Mouse (Mus musculus) liver, embryonic 13.5 days (tissue): ENCODE measurements around the gene Stk38l. TPM values are rescaled to one million over a fixed set of nuclear protein-coding genes. Genes with fewer than 3 reads are reported as not detected.

Source experiments
- ATAC-seq: fragments of 200-750 bp; cut with Nextera tagmentation; 2 replicates; pipeline ENCODE4 v1.8.0; 2017; ENCODE audit warnings: low read depth, mild to moderate bottlenecking, moderate number of reproducible peaks, moderate library complexity
- DNase-seq: peaks from one replicate; pipeline ENCODE4 v3.0.0; 2022
- H3K27ac ChIP-seq: fragments of 300-500 bp; sonication (generic); 2 replicates; pipeline ENCODE4 v1.5.1; 2015; ENCODE audit warnings: moderate library complexity, mild to moderate bottlenecking, inconsistent platforms
- H3K27me3 ChIP-seq: fragments of 300-500 bp; sonication (generic); 2 replicates; pipeline ENCODE4 v1.6.1; 2015; ENCODE audit warnings: mild to moderate bottlenecking, inconsistent platforms
- H3K36me3 ChIP-seq: fragments of 300-500 bp; sonication (generic); 2 replicates; pipeline ENCODE4 v1.6.1; 2015; ENCODE audit warnings: mild to moderate bottlenecking, inconsistent platforms
- H3K4me1 ChIP-seq: fragments of 300-500 bp; sonication (generic); replicated peaks from 2 replicates; pipeline ENCODE4 v1.6.1; 2015; ENCODE audit warnings: inconsistent platforms
- H3K4me2 ChIP-seq: fragments of 300-500 bp; sonication (generic); 2 replicates; pipeline ENCODE4 v1.6.1; 2015; ENCODE audit warnings: inconsistent platforms, mild to moderate bottlenecking, moderate library complexity
- H3K4me3 ChIP-seq: fragments of 300-500 bp; sonication (generic); replicated peaks from 2 replicates; pipeline ENCODE4 v1.5.1; 2015; ENCODE audit warnings: mild to moderate bottlenecking, inconsistent platforms
- H3K9ac ChIP-seq: fragments of 300-500 bp; sonication (generic); 2 replicates; pipeline ENCODE4 v1.6.1; 2015; ENCODE audit warnings: mild to moderate bottlenecking, inconsistent platforms
- H3K9me3 ChIP-seq: fragments of 300-500 bp; sonication (generic); replicated peaks from 2 replicates; pipeline ENCODE4 v1.6.1; 2016; ENCODE audit warnings: inconsistent platforms
- WGBS: fragments of 180-500 bp; shearing (Covaris S2); methylation state at CpG from one replicate; pipeline ENCODE4 v1.1.7; 2015; ENCODE audit not compliant: insufficient replicate concordance; 5-methylcytosine and 5-hydroxymethylcytosine counted together
- polyA plus RNA-seq: library from polyadenylated mRNA; unstranded; fragments of >200 nt; fragmentation: Nextera tagmentation; extraction: Ambion mirVana; gene quantifications from 2 replicates; pipeline ENCODE4 v1.2.1, GENCODE M21; 2015

Stk38l gene
- polyA plus RNA-seq, 1 experiment from 2014 or later, result 5.1 TPM

- WGBS, result 65% methylated on average over 13 of the region's 13 CpGs
Measured at GRCm38 (mm10) chr6:146821958-146822357, 97.2 kb downstream of the Stk38l start.

GRCm38 (mm10) chr6:146824727-146825486 lies 100.1 kb downstream of the Stk38l start:
- no peaks in the 10 kb centered on the region for H3K9me3 ChIP-seq
- no peak overlapping the region for H3K27ac ChIP-seq
- no peak overlapping the region for H3K4me3 ChIP-seq
- DNase-seq, result peak; percentile 34
- H3K4me1 ChIP-seq, result 0 out of 2 replicates have a peak, but pooled peaks cover 2% of the 10 kb centered on the region
- no peaks in the 10 kb centered on the region for H3K36me3 ChIP-seq
- H3K4me2 ChIP-seq, result no peak overlapping the region
- 42% methylated on average over 16 of the region's 16 CpGs for WGBS
- no peak for ATAC-seq
- no peak overlapping the region for H3K9ac ChIP-seq
- no peaks in the 10 kb centered on the region for H3K27me3 ChIP-seq

More at GRCm38 (mm10) chr6:146821958-146822357, 97.2 kb downstream of the Stk38l start:
- 0 out of 2 replicates have a peak, but pooled peaks cover 2% of the 10 kb centered on the region for H3K4me1 ChIP-seq
- H3K9me3 ChIP-seq, result no peaks in the 10 kb centered on the region
- no peak overlapping the region for H3K9ac ChIP-seq
- no peak for ATAC-seq
- H3K36me3 ChIP-seq, result no peaks in the 10 kb centered on the region
- H3K27me3 ChIP-seq, result no peaks in the 10 kb centered on the region
- H3K4me3 ChIP-seq, result no peak overlapping the region
- H3K4me2 ChIP-seq, result no peak overlapping the region
- H3K27ac ChIP-seq, result no peak overlapping the region
- no peak for DNase-seq

- no peak for DNase-seq
- H3K4me3 ChIP-seq, result no peak overlapping the region
- no peaks in the 10 kb centered on the region for H3K36me3 ChIP-seq
- 72% methylated on average over 1 of the region's 1 CpGs for WGBS
- H3K27me3 ChIP-seq, result no peaks in the 10 kb centered on the region
- ATAC-seq, result no peak
- no peak overlapping the region for H3K27ac ChIP-seq
- H3K4me1 ChIP-seq, result 0 out of 2 replicates have a peak, but pooled peaks cover 2% of the 10 kb centered on the region
- no peak overlapping the region for H3K9ac ChIP-seq
- no peak overlapping the region for H3K4me2 ChIP-seq
- no peaks in the 10 kb centered on the region for H3K9me3 ChIP-seq
Measured at GRCm38 (mm10) chr6:146825487-146825773, 100.6 kb downstream of the Stk38l start.

Other genes starting within 250 kb of the Stk38l start
- gene Itpr2, start 222.8 kb upstream of the Stk38l start, polyA plus RNA-seq, result 2.4 and 2.8 TPM in 2 replicates
- gene Fgfr1op2, start 147.8 kb upstream of the Stk38l start, polyA plus RNA-seq, result 89.1 and 99.7 TPM in 2 replicates
- gene Ints13, start 147.2 kb upstream of the Stk38l start, polyA plus RNA-seq, result 39.4 and 54.8 TPM in 2 replicates
- gene Med21, start 82.4 kb upstream of the Stk38l start, polyA plus RNA-seq, result 68.3 and 74.2 TPM in 2 replicates
- 32.7 and 36.3 TPM in 2 replicates for gene Tm7sf3, start 82.2 kb upstream of the Stk38l start, polyA plus RNA-seq
- gene Arntl2, start 71.1 kb downstream of the Stk38l start, polyA plus RNA-seq, result 0.30 and 0.31 TPM in 2 replicates
- gene Smco2, start 125.1 kb downstream of the Stk38l start, polyA plus RNA-seq, result not detected in 2 replicates
- 9.0 and 13.6 TPM in 2 replicates for gene Ppfibp1, start 163.5 kb downstream of the Stk38l start, polyA plus RNA-seq
- gene 1700034J05Rik, start 229.4 kb downstream of the Stk38l start, polyA plus RNA-seq, result not detected in 2 replicates